ENCODE assay signal across 12 mouse cellular contexts in the genomic region with DNA sequence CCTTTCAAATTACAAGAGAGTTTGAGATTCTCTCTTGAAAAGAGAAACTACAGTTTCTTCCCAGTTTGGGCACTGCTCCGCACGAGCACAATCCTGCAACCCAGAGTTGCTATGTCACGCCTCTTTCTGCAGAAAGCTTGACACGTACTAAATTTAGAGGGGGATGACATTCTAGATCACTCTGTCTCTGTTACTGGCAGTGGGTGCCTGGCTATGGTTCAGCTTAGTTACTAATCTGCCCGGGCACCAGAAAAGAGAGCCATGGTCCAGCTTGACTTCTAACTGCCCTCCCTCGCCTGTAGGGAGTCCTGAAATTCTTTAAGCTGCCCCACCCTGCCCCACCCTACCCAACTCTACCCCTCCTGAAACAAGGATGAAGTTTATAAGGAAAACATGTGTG.
DNase-seq lines count a peak whose midpoint lies in the region; ATAC-seq and TF ChIP-seq lines count a peak whose summit lies in the region.
"Had no signal": no experiment of that assay in that cellular context is flagged by ENCODE, and none has a peak within 500 bp of the region (broad histone marks: within the 10 kb centered on the region; RNA-seq: fewer than 3 reads in every experiment).

No protein-coding gene starts in this region.

- H3K9me3 ChIP-seq in lung, embryonic 14.5 days (ENCODE audit: low read depth, low read length), result no peaks in the 10 kb centered on the region
- no peaks in the 10 kb centered on the region for H3K9me3 ChIP-seq in embryonic facial prominence, embryonic 12.5 days
- no peaks in the 10 kb centered on the region for H3K9me3 ChIP-seq in heart, embryonic 11.5 days (replicated peaks; ENCODE audit: control insufficient read depth, low read length)
- no peaks in the 10 kb centered on the region for H3K9me3 ChIP-seq in limb, embryonic 14.5 days (ENCODE audit: control insufficient read depth, low read length)
- no peaks in the 10 kb centered on the region for H3K9me3 ChIP-seq in forebrain, embryonic 14.5 days (replicated peaks; ENCODE audit: control insufficient read depth, low read length)
- H3K9me3 ChIP-seq: liver, embryonic 13.5 days had no signal

- no peak for DNase-seq in lung, embryonic 14.5 days
- DNase-seq in lung, postnatal 14 days, result no peak
- DNase-seq in limb, embryonic 14.5 days (ENCODE audit: low spot score), result no peak
- no peak for DNase-seq in forebrain, embryonic 14.5 days (ENCODE audit: low spot score)
- DNase-seq in adrenal gland, adult 2 months, result no peak
- no peak for DNase-seq in thymus, postnatal 36 days
- DNase-seq: adrenal gland, adult 8-10 months; cerebellum, adult 9-11 months; liver, embryonic 13.5 days; thymus, postnatal 4 days had no signal

- H3K4me2 ChIP-seq in lung, embryonic 14.5 days, result peak overlapping the region; percentile 23; the same call in 1 of the 2 replicates
- peak overlapping the region; percentile 42 for H3K4me2 ChIP-seq in embryonic facial prominence, embryonic 12.5 days (replicated peaks)
- peak overlapping the region; percentile 52 for H3K4me2 ChIP-seq in heart, embryonic 11.5 days
- H3K4me2 ChIP-seq in limb, embryonic 14.5 days (replicated peaks; ENCODE audit: low read depth, low read length, severe bottlenecking), result peak overlapping the region; percentile 57
- H3K4me2 ChIP-seq in forebrain, embryonic 14.5 days (ENCODE audit: low read length), result no peak overlapping the region
- H3K4me2 ChIP-seq: liver, embryonic 13.5 days had no signal

- 63% methylated on average over 6 of the region's 6 CpGs for WGBS in lung, embryonic 14.5 days
- 23% methylated on average over 6 of the region's 6 CpGs for WGBS in embryonic facial prominence, embryonic 12.5 days
- 34% methylated on average over 6 of the region's 6 CpGs for WGBS in heart, embryonic 11.5 days (ENCODE audit: insufficient replicate concordance)
- 28% methylated on average over 6 of the region's 6 CpGs for WGBS in limb, embryonic 14.5 days
- 82% methylated on average over 6 of the region's 6 CpGs for WGBS in forebrain, embryonic 14.5 days

- H3K36me3 ChIP-seq in lung, embryonic 14.5 days (ENCODE audit: insufficient read depth), result no peaks in the 10 kb centered on the region
- H3K36me3 ChIP-seq in embryonic facial prominence, embryonic 12.5 days, result no peaks in the 10 kb centered on the region
- no peaks in the 10 kb centered on the region for H3K36me3 ChIP-seq in heart, embryonic 11.5 days (ENCODE audit: control insufficient read depth, insufficient read depth, low read length)
- H3K36me3 ChIP-seq in limb, embryonic 14.5 days (ENCODE audit: control insufficient read depth, insufficient read depth, low read length), result no peaks in the 10 kb centered on the region
- no peaks in the 10 kb centered on the region for H3K36me3 ChIP-seq in forebrain, embryonic 14.5 days (ENCODE audit: control insufficient read depth, insufficient read depth, low read length)
- H3K36me3 ChIP-seq: liver, embryonic 13.5 days had no signal

- no peak overlapping the region for H3K27ac ChIP-seq in lung, embryonic 14.5 days (ENCODE audit: low read depth)
- peak overlapping the region; percentile 83 for H3K27ac ChIP-seq in embryonic facial prominence, embryonic 12.5 days
- peak overlapping the region; percentile 77 for H3K27ac ChIP-seq in heart, embryonic 11.5 days (ENCODE audit: low read depth, low read length)
- H3K27ac ChIP-seq in limb, embryonic 14.5 days (replicated peaks; ENCODE audit: low read depth, low read length), result peak overlapping the region; percentile 72
- H3K27ac ChIP-seq in forebrain, embryonic 14.5 days (ENCODE audit: low read depth, low read length), result no peak overlapping the region
- H3K27ac ChIP-seq: liver, embryonic 13.5 days had no signal

- TF ChIP-seq CTCF in lung, embryonic 14.5 days (IDR thresholded peaks at IDR 0.05; ENCODE audit: low read depth), result no peak

- H3K9ac ChIP-seq in lung, embryonic 14.5 days, result no peak overlapping the region
- H3K9ac ChIP-seq in embryonic facial prominence, embryonic 12.5 days, result no peak overlapping the region
- no peak overlapping the region for H3K9ac ChIP-seq in heart, embryonic 11.5 days (ENCODE audit: low read depth, low read length)
- peak overlapping the region; percentile 25; the same call in 1 of the 2 replicates for H3K9ac ChIP-seq in limb, embryonic 14.5 days (ENCODE audit: low read depth, low read length, severe bottlenecking)
- H3K9ac ChIP-seq in forebrain, embryonic 14.5 days (ENCODE audit: low read length), result no peak overlapping the region
- H3K9ac ChIP-seq: liver, embryonic 13.5 days had no signal

- ATAC-seq in lung, embryonic 14.5 days (ENCODE audit: insufficient read depth), result no peak
- no peak for ATAC-seq in embryonic facial prominence, embryonic 12.5 days (ENCODE audit: insufficient number of reproducible peaks, insufficient read depth, low FRiP score, low TSS enrichment)
- no peak for ATAC-seq in heart, embryonic 11.5 days (replicated peaks; ENCODE audit: insufficient number of reproducible peaks, low FRiP score, low TSS enrichment)
- ATAC-seq in limb, embryonic 14.5 days (ENCODE audit: low FRiP score, low read depth), result peak; percentile 11; the same call in 1 of the 2 replicates
- ATAC-seq in forebrain, embryonic 14.5 days, result no peak

- H3K27me3 ChIP-seq in lung, embryonic 14.5 days (ENCODE audit: insufficient read depth, low read length), result no peaks in the 10 kb centered on the region
- no peaks in the 10 kb centered on the region for H3K27me3 ChIP-seq in embryonic facial prominence, embryonic 12.5 days
- H3K27me3 ChIP-seq in heart, embryonic 11.5 days (ENCODE audit: control insufficient read depth, insufficient read depth, low read length), result no peaks in the 10 kb centered on the region
- no peaks in the 10 kb centered on the region for H3K27me3 ChIP-seq in limb, embryonic 14.5 days (ENCODE audit: control insufficient read depth, insufficient read depth, low read length)
- 0 out of 2 replicates have a peak, but pooled peaks cover 3% of the 10 kb centered on the region for H3K27me3 ChIP-seq in forebrain, embryonic 14.5 days (replicated peaks; ENCODE audit: control insufficient read depth, insufficient read depth, low read length)
- H3K27me3 ChIP-seq: liver, embryonic 13.5 days had no signal

- no peak overlapping the region for H3K4me3 ChIP-seq in lung, embryonic 14.5 days (ENCODE audit: low read depth, low read length)
- peak overlapping the region; percentile 22 for H3K4me3 ChIP-seq in embryonic facial prominence, embryonic 12.5 days
- no peak overlapping the region for H3K4me3 ChIP-seq in heart, embryonic 11.5 days (ENCODE audit: low read depth, low read length)
- H3K4me3 ChIP-seq in limb, embryonic 14.5 days (replicated peaks; ENCODE audit: low read length), result peak overlapping the region; percentile 26
- no peak overlapping the region for H3K4me3 ChIP-seq in forebrain, embryonic 14.5 days (ENCODE audit: low read depth, low read length)
- H3K4me3 ChIP-seq: liver, embryonic 13.5 days had no signal

- TF ChIP-seq POLR2A in limb, embryonic 14.5 days (IDR thresholded peaks at IDR 0.05; ENCODE audit: borderline replicate concordance, extremely low read depth, insufficient read depth, insufficient read length), result no peak

- no peaks in the 10 kb centered on the region for H3K4me1 ChIP-seq in lung, embryonic 14.5 days (ENCODE audit: insufficient read depth)
- H3K4me1 ChIP-seq in embryonic facial prominence, embryonic 12.5 days, result peaks cover 25% of the 10 kb centered on the region
- peaks cover 8% of the 10 kb centered on the region for H3K4me1 ChIP-seq in heart, embryonic 11.5 days (ENCODE audit: control insufficient read depth, insufficient read depth, low read length)
- peaks cover 24% of the 10 kb centered on the region for H3K4me1 ChIP-seq in limb, embryonic 14.5 days (ENCODE audit: control insufficient read depth, insufficient read depth, low read length)
- peaks cover 7% of the 10 kb centered on the region for H3K4me1 ChIP-seq in forebrain, embryonic 14.5 days (ENCODE audit: control insufficient read depth, insufficient read depth, low read length)
- H3K4me1 ChIP-seq: liver, embryonic 13.5 days had no signal

Comparison
In these comparisons a context has a peak if more than half of its experiments do, and no peak if none do; other contexts are left out.
1. H3K27ac ChIP-seq: peak in embryonic facial prominence, embryonic 12.5 days (single experiment), heart, embryonic 11.5 days (single experiment) and limb, embryonic 14.5 days (single experiment); none in lung, embryonic 14.5 days (single experiment) and forebrain, embryonic 14.5 days (single experiment).
2. H3K4me3 ChIP-seq: peak in embryonic facial prominence, embryonic 12.5 days (single experiment) and limb, embryonic 14.5 days (single experiment); none in lung, embryonic 14.5 days (single experiment), heart, embryonic 11.5 days (single experiment) and forebrain, embryonic 14.5 days (single experiment).